Mouse (Mus musculus): ENCODE data around the gene Esrrg. TPM values are rescaled to one million over a fixed set of nuclear protein-coding genes. Genes with fewer than 3 reads are reported as not detected.
A peak's percentile ranks its signal among the peaks of the same experiment; 100 is the strongest.

Esrrg gene
- polyA plus RNA-seq, 1 experiment from 2014 or later, result 5.3 TPM

- Histone ChIP-seq H3K36me3 (no peaks in the 10 kb centered on the region), H3K4me2 (replicated peaks) (no peak overlapping the region), H3K27me3 (replicated peaks) (no peaks in the 10 kb centered on the region), H3K9ac (no peak overlapping the region), H3K27ac (no peak overlapping the region), H3K4me3 (replicated peaks) (no peak overlapping the region), H3K4me1 (replicated peaks) (no peaks in the 10 kb centered on the region), H3K9me3 (no peaks in the 10 kb centered on the region)
- WGBS, result 65% methylated on average over 7 of the region's 7 CpGs
- peak; percentile 68; the same call in 1 of the 2 replicates for ATAC-seq
Measured at GRCm38 (mm10) chr1:188101832-188102231, 493.2 kb downstream of the Esrrg start.

GRCm38 (mm10) chr1:188103179-188103578, 494.6 kb downstream of the Esrrg start:
- Histone ChIP-seq H3K4me2 (replicated peaks) (no peak overlapping the region), H3K9ac (no peak overlapping the region), H3K4me1 (replicated peaks) (no peaks in the 10 kb centered on the region), H3K4me3 (replicated peaks) (no peak overlapping the region), H3K9me3 (no peaks in the 10 kb centered on the region), H3K36me3 (no peaks in the 10 kb centered on the region), H3K27ac (no peak overlapping the region), H3K27me3 (replicated peaks) (no peaks in the 10 kb centered on the region)
- 35% methylated on average over 3 of the region's 3 CpGs for WGBS
- no peak for ATAC-seq

GRCm38 (mm10) chr1:188105516-188105915, 496.9 kb downstream of the Esrrg start:
- no peaks in the 10 kb centered on the region for H3K27me3 ChIP-seq (replicated peaks)
- no peak overlapping the region for H3K27ac ChIP-seq
- H3K9me3 ChIP-seq, result no peaks in the 10 kb centered on the region
- H3K4me2 ChIP-seq (replicated peaks), result no peak overlapping the region
- WGBS, result 51% methylated on average over 4 of the region's 4 CpGs
- no peak for ATAC-seq
- H3K4me3 ChIP-seq (replicated peaks), result no peak overlapping the region
- no peak overlapping the region for H3K9ac ChIP-seq
- H3K4me1 ChIP-seq (replicated peaks), result no peaks in the 10 kb centered on the region
- no peaks in the 10 kb centered on the region for H3K36me3 ChIP-seq

GRCm38 (mm10) chr1:188107946-188108345, 499.4 kb downstream of the Esrrg start:
- no peak overlapping the region for H3K4me3 ChIP-seq (replicated peaks)
- no peaks in the 10 kb centered on the region for H3K27me3 ChIP-seq (replicated peaks)
- no peak overlapping the region for H3K4me2 ChIP-seq (replicated peaks)
- 17% methylated on average over 6 of the region's 6 CpGs for WGBS
- H3K27ac ChIP-seq, result no peak overlapping the region
- H3K36me3 ChIP-seq, result no peaks in the 10 kb centered on the region
- no peaks in the 10 kb centered on the region for H3K4me1 ChIP-seq (replicated peaks)
- ATAC-seq, result no peak
- no peaks in the 10 kb centered on the region for H3K9me3 ChIP-seq
- H3K9ac ChIP-seq, result no peak overlapping the region

GRCm38 (mm10) chr1:188111552-188111951, 503.0 kb downstream of the Esrrg start:
- Histone ChIP-seq H3K4me2 (replicated peaks) (no peak overlapping the region), H3K27ac (no peak overlapping the region), H3K9ac (no peak overlapping the region), H3K9me3 (no peaks in the 10 kb centered on the region), H3K4me1 (replicated peaks) (no peaks in the 10 kb centered on the region), H3K4me3 (replicated peaks) (no peak overlapping the region), H3K36me3 (no peaks in the 10 kb centered on the region), H3K27me3 (replicated peaks) (no peaks in the 10 kb centered on the region)
- no peak for ATAC-seq
- WGBS, result 50% methylated on average over 3 of the region's 3 CpGs

- Histone ChIP-seq H3K36me3 (no peaks in the 10 kb centered on the region), H3K27me3 (replicated peaks) (no peaks in the 10 kb centered on the region), H3K9ac (no peak overlapping the region), H3K4me2 (replicated peaks) (no peak overlapping the region), H3K4me1 (replicated peaks) (peaks cover 2% of the 10 kb centered on the region; the same call in 1 of the 2 replicates), H3K27ac (no peak overlapping the region), H3K4me3 (replicated peaks) (no peak overlapping the region), H3K9me3 (no peaks in the 10 kb centered on the region)
- no peak for ATAC-seq
- 47% methylated on average over 3 of the region's 3 CpGs for WGBS
Measured at GRCm38 (mm10) chr1:188113240-188113639, 504.6 kb downstream of the Esrrg start.

GRCm38 (mm10) chr1:188118125-188118524, 509.5 kb downstream of the Esrrg start:
- Histone ChIP-seq H3K9me3 (no peaks in the 10 kb centered on the region), H3K36me3 (no peaks in the 10 kb centered on the region), H3K4me1 (replicated peaks) (peaks cover 5% of the 10 kb centered on the region; the same call in 1 of the 2 replicates), H3K4me3 (replicated peaks) (no peak overlapping the region), H3K4me2 (replicated peaks) (no peak overlapping the region), H3K27ac (0 out of 2 replicates have a peak overlapping the region, but pooled peaks have one; percentile 22), H3K9ac (no peak overlapping the region), H3K27me3 (replicated peaks) (no peaks in the 10 kb centered on the region)
- peak; percentile 66 for ATAC-seq
- 31% methylated on average over 3 of the region's 3 CpGs for WGBS

GRCm38 (mm10) chr1:188119806-188120205, 511.2 kb downstream of the Esrrg start:
- no peaks in the 10 kb centered on the region for H3K9me3 ChIP-seq
- no peaks in the 10 kb centered on the region for H3K36me3 ChIP-seq
- no peak overlapping the region for H3K4me2 ChIP-seq (replicated peaks)
- no peak overlapping the region for H3K4me3 ChIP-seq (replicated peaks)
- no peak for ATAC-seq
- no peak overlapping the region for H3K27ac ChIP-seq
- H3K27me3 ChIP-seq (replicated peaks), result no peaks in the 10 kb centered on the region
- 82% methylated on average over 8 of the region's 8 CpGs for WGBS
- H3K9ac ChIP-seq, result no peak overlapping the region
- H3K4me1 ChIP-seq (replicated peaks), result peaks cover 5% of the 10 kb centered on the region; the same call in 1 of the 2 replicates

GRCm38 (mm10) chr1:188125521-188126021, 517.0 kb downstream of the Esrrg start:
- no peak overlapping the region for H3K4me3 ChIP-seq (replicated peaks)
- no peak overlapping the region for H3K4me2 ChIP-seq (replicated peaks)
- no peak overlapping the region for H3K9ac ChIP-seq
- no peaks in the 10 kb centered on the region for H3K4me1 ChIP-seq (replicated peaks)
- ATAC-seq, result no peak
- H3K27ac ChIP-seq, result no peak overlapping the region
- H3K36me3 ChIP-seq, result no peaks in the 10 kb centered on the region
- H3K9me3 ChIP-seq, result no peaks in the 10 kb centered on the region
- WGBS, result 89% methylated on average over 6 of the region's 6 CpGs
- H3K27me3 ChIP-seq (replicated peaks), result no peaks in the 10 kb centered on the region

- H3K4me1 ChIP-seq (replicated peaks), result no peaks in the 10 kb centered on the region
- H3K27ac ChIP-seq, result no peak overlapping the region
- no peak overlapping the region for H3K4me3 ChIP-seq (replicated peaks)
- H3K27me3 ChIP-seq (replicated peaks), result no peaks in the 10 kb centered on the region
- H3K4me2 ChIP-seq (replicated peaks), result no peak overlapping the region
- H3K9ac ChIP-seq, result no peak overlapping the region
- H3K36me3 ChIP-seq, result no peaks in the 10 kb centered on the region
- ATAC-seq, result no peak
- H3K9me3 ChIP-seq, result no peaks in the 10 kb centered on the region
- WGBS, result 41% methylated on average over 5 of the region's 5 CpGs
Measured at GRCm38 (mm10) chr1:188136126-188136525, 527.5 kb downstream of the Esrrg start.

GRCm38 (mm10) chr1:188139473-188139872, 530.9 kb downstream of the Esrrg start:
- H3K36me3 ChIP-seq, result no peaks in the 10 kb centered on the region
- no peak overlapping the region for H3K4me3 ChIP-seq (replicated peaks)
- no peak overlapping the region for H3K27ac ChIP-seq
- H3K9me3 ChIP-seq, result no peaks in the 10 kb centered on the region
- 54% methylated on average over 4 of the region's 4 CpGs for WGBS
- no peak for ATAC-seq
- no peaks in the 10 kb centered on the region for H3K27me3 ChIP-seq (replicated peaks)
- H3K4me2 ChIP-seq (replicated peaks), result no peak overlapping the region
- no peak overlapping the region for H3K9ac ChIP-seq
- H3K4me1 ChIP-seq (replicated peaks), result no peaks in the 10 kb centered on the region

- WGBS, result 66% methylated on average over 4 of the region's 4 CpGs
- ATAC-seq, result no peak
- no peak overlapping the region for H3K4me3 ChIP-seq (replicated peaks)
Measured at GRCm38 (mm10) chr1:188140221-188140620, 531.6 kb downstream of the Esrrg start.

GRCm38 (mm10) chr1:188147381-188148156, 539.0 kb downstream of the Esrrg start:
- Histone ChIP-seq H3K4me3 (replicated peaks) (no peak overlapping the region), H3K36me3 (no peaks in the 10 kb centered on the region), H3K9ac (no peak overlapping the region), H3K27ac (no peak overlapping the region), H3K9me3 (no peaks in the 10 kb centered on the region), H3K4me2 (replicated peaks) (no peak overlapping the region), H3K4me1 (replicated peaks) (no peaks in the 10 kb centered on the region), H3K27me3 (replicated peaks) (no peaks in the 10 kb centered on the region)
- WGBS, result 80% methylated on average over 12 of the region's 12 CpGs
- ATAC-seq, result no peak

More at GRCm38 (mm10) chr1:188140221-188140620, 531.6 kb downstream of the Esrrg start:
- Histone ChIP-seq H3K27ac (no peak overlapping the region), H3K9me3 (no peaks in the 10 kb centered on the region), H3K36me3 (no peaks in the 10 kb centered on the region), H3K9ac (no peak overlapping the region), H3K27me3 (replicated peaks) (no peaks in the 10 kb centered on the region), H3K4me2 (replicated peaks) (no peak overlapping the region), H3K4me1 (replicated peaks) (no peaks in the 10 kb centered on the region)
